Mouse (Mus musculus) bone marrow, adult 2 months (tissue): ENCODE measurements around the gene Cep57l1. TPM values are rescaled to one million over a fixed set of nuclear protein-coding genes. Genes with fewer than 3 reads are reported as not detected.
"Not testable (repeated sequence)": the region's sequence is repeated elsewhere in the genome, so short reads cannot be mapped to it uniquely, and the experiment has no call there.

Experiments
- H3K27ac ChIP-seq: fragments of 200-500 bp; 2 replicates; pipeline ENCODE4 v1.5.1; 2012; ENCODE audit warnings: low read depth, mild to moderate bottlenecking, control low read depth, inconsistent platforms, low read length; ENCODE audit not compliant: control insufficient read depth, poor library complexity, insufficient read depth
- H3K4me1 ChIP-seq: fragments of 200-500 bp; 2 replicates; pipeline ENCODE4 v1.6.1; 2011; ENCODE audit warnings: low read length; ENCODE audit not compliant: control insufficient read depth, insufficient read depth
- H3K4me3 ChIP-seq: fragments of 200-500 bp; replicated peaks from 2 replicates; pipeline ENCODE3; 2011; ENCODE audit warnings: mild to moderate bottlenecking, low read depth, low read length, control low read depth; ENCODE audit not compliant: control insufficient read depth
- CTCF ChIP-seq: fragments of 200-500 bp; IDR thresholded peaks from 2 replicates; pipeline ENCODE4 v1.5.1; 2011; ENCODE audit warnings: low read length, control low read depth; ENCODE audit not compliant: control insufficient read depth, insufficient read depth
- POLR2A ChIP-seq: fragments of 200-500 bp; IDR thresholded peaks from 2 replicates; pipeline ENCODE4 v1.6.1; 2011; ENCODE audit warnings: low read depth, mild to moderate bottlenecking, control low read depth, low read length, borderline replicate concordance; ENCODE audit not compliant: control insufficient read depth
- WGBS: fragments of 180-500 bp; shearing (Covaris S2); methylation state at CpG from one replicate; pipeline ENCODE4 v1.1.7; 2018; 5-methylcytosine and 5-hydroxymethylcytosine counted together
- polyA plus RNA-seq: library from polyadenylated mRNA; stranded (reverse); fragments of >200 nt; gene quantifications from 2 replicates; pipeline ENCODE4 v1.2.4, GENCODE M21; 2011; ENCODE audit warnings: low replicate concordance; ENCODE audit not compliant: missing spikeins, insufficient read depth, insufficient read length

Cep57l1 gene
- polyA plus RNA-seq, 1 experiment: 20.2 TPM

DNA sequence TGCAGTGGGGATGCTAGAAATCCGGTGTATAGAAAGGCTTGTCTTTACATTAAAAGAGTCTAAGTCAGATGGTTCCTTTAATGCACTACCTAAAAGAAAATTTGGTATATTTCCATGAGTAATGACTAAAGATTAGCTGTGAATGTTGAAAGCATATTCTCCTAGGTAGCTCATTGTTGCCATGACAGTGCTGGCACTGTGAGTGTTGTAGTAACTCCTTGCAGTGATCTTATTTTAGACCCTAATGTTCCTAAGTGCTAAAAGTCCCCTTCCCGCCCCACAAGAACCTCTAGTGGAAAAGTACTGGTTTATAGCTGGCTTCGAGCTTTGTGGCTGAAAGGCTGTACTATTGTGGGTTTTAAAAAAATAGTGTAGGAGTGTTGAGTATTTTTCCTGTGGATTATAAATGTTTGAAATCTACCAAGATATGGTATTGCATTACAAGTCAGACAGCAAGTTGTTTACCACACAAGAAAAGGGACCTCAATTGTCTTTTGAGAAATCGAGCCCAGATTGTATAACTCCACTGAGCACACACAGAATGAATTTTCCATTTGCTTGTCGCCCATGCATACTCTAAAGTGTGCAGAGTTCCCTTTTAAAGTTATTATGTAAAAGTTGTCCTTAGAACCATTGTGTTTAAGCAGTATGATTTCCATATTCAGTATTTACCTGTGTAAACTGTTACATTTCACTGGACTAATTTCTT, 13.1 kb upstream of the Cep57l1 start:
- 53% methylated on average over 5 of the region's 5 CpGs for WGBS
- Histone ChIP-seq H3K4me3 (no peak overlapping the region), H3K4me1 (no peaks in the 10 kb centered on the region; the same call in 1 of the 2 replicates), H3K27ac (no peak overlapping the region)
- TF ChIP-seq POLR2A: no peak
- TF ChIP-seq CTCF: no peak

GRCm38 (mm10) chr10:41821171-41821570, 11.5 kb upstream of the Cep57l1 start:
- Histone ChIP-seq H3K4me3 (no peak overlapping the region), H3K4me1 (no peaks in the 10 kb centered on the region; the same call in 1 of the 2 replicates), H3K27ac (no peak overlapping the region)
- 84% methylated on average over 6 of the region's 6 CpGs for WGBS
- TF ChIP-seq POLR2A (no peak), CTCF (no peak)

DNA sequence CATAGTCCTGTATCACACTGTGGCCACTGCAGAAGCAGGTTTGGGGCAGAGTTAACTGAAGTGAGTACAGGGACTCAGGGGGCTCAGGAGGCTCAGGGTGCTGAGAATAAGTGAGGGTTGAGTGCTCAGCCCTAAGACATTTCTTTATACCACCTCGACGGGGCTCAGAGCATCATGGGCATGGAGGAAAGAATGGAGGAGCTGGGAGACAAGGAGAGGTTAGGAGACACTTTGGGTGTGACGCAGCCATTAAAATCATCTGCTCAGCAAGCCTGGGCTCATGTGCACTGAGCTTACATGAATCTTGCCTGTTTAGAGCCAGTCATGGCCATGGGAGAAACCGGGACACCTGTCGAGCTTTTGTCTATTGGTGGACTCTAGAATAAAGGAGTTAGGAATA, 10.7 kb upstream of the Cep57l1 start:
- 94% methylated on average over 5 of the region's 5 CpGs for WGBS
- no peak overlapping the region for H3K4me3 ChIP-seq
- no peaks in the 10 kb centered on the region; the same call in 1 of the 2 replicates for H3K4me1 ChIP-seq
- no peak for TF ChIP-seq POLR2A
- TF ChIP-seq CTCF: no peak
- no peak overlapping the region for H3K27ac ChIP-seq

DNA sequence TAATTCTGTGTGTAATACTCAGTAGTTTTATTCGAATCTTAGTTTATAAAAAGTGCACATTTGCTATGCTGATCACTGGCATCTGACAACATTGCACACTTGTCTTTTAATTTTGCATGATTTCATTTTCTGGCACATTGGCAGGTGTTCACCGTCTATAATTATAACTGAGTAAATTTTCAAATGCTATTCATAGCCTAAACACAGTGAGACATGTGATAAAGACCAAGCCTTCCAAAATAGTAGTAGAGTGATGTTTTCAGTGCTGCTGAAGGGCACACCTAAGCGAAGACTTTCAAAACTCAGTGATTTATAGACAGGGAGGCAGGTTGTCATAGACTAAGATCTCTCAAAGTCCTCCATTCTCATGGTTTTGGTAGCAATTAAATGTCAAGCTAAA, 9.6 kb upstream of the Cep57l1 start:
- no peak overlapping the region for H3K4me3 ChIP-seq
- peaks cover 2% of the 10 kb centered on the region; the same call in 1 of the 2 replicates for H3K4me1 ChIP-seq
- WGBS: 86% methylated on average over 3 of the region's 3 CpGs
- TF ChIP-seq POLR2A (no peak), CTCF (no peak)
- no peak overlapping the region for H3K27ac ChIP-seq

DNA sequence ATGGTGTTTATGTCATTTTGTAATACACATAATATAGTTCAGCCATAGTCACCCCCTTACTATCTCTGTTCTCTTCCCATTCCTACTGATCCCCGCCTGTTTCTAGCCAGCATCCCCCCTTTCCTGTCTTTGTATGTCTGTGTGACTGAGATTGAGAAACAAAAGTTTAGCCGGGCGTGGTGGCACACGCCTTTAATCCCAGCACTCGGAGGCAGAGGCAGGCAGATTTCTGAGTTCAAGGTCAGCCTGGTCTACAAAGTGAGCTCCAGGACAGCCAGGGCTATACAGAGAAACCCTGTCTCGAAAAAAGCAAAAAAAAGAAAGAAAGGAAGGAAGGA, 9.0 kb upstream of the Cep57l1 start:
- not testable (repeated sequence) for H3K27ac ChIP-seq, H3K4me1 ChIP-seq, H3K4me3 ChIP-seq
- 74% methylated on average over 6 of the region's 6 CpGs for WGBS

- 83% methylated on average over 8 of the region's 8 CpGs for WGBS
- Histone ChIP-seq H3K4me1 (peaks cover 4% of the 10 kb centered on the region), H3K4me3 (no peak overlapping the region), H3K27ac (no peak overlapping the region)
- TF ChIP-seq POLR2A: no peak
- no peak for TF ChIP-seq CTCF
These were observed 8.5 kb upstream of the Cep57l1 start for GRCm38 (mm10) chr10:41818036-41818732.

GRCm38 (mm10) chr10:41816516-41816915, 6.8 kb upstream of the Cep57l1 start:
- TF ChIP-seq CTCF: no peak
- no peak for TF ChIP-seq POLR2A
- Histone ChIP-seq H3K4me3 (no peak overlapping the region), H3K4me1 (peaks cover 4% of the 10 kb centered on the region), H3K27ac (no peak overlapping the region)
- WGBS: 59% methylated on average over 5 of the region's 5 CpGs

- peaks cover 4% of the 10 kb centered on the region for H3K4me1 ChIP-seq
- no peak overlapping the region for H3K4me3 ChIP-seq
- TF ChIP-seq CTCF: no peak
- no peak for TF ChIP-seq POLR2A
- WGBS: 61% methylated on average over 6 of the region's 6 CpGs
- no peak overlapping the region for H3K27ac ChIP-seq
These were observed 4.7 kb upstream of the Cep57l1 start for GRCm38 (mm10) chr10:41814305-41814853.

DNA sequence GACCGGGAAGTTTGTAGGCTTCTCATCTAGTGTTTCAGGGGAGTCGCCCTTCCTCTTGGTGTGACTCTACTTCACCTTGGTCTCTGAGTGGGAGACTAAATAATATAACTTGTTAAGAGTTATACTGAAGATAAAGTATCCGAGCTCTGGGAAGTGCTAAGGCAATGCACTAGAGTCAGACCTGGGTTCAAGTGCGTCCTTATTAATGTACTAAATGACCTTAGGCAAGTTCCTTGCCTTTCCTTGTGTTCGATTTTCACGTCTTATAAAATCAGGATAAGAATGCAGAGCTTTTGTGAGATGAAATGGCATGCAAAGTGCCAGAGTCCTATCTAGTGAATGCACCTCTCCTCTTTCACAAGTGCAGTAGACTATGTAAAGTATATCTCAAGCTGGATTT, 2.9 kb upstream of the Cep57l1 start:
- Histone ChIP-seq H3K4me1 (peaks cover 4% of the 10 kb centered on the region), H3K27ac (no peak overlapping the region), H3K4me3 (no peak overlapping the region)
- TF ChIP-seq POLR2A: no peak
- no peak for TF ChIP-seq CTCF
- WGBS: 46% methylated on average over 6 of the region's 6 CpGs
